Mouse (Mus musculus) 3134 (cell line): Measurements from ENCODE around the gene Magi3.

Experiments
- DNase-seq: peaks from one replicate; pipeline ENCODE4 v3.0.0-alpha.2; 2011; ENCODE audit warnings: low spot score; ENCODE audit not compliant: insufficient read length; ENCODE audit errors: extremely low read depth

Gene Magi3

DNA sequence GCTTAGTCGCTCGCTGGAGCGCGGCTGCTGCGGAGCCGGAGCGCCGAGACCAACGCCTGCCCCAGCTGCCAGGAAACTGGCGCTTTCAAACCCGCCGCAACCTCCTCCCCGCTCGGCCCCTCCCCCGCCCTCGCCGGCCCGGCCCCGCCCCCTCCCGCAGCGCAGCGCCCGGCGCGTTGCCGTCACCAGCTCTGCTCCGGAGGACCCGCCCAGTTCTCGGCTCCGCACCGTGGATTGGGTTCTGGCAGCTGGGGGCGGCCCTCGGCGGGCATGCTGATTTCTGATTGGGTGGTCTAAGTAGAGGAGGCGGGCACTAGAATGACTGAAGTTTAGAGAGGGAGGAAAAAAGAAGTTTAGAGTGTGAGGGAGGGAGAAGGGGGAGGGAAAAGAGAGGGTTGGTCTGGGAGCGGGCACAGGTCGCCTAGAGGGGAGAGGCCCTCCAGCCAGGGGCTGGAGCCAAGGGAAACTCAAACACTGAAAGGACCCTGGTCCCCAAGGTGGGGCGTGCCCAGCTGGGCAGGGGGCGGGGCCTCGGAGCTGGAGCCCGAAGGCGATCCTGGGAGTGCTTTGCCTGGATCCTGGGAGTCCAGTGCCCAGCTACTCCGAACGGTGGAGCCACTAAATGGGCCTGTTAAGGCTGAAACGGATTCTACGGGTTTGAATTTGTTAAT lies at the start of gene Magi3:
Magi3 (minus strand) TSS at position 80 of the 671 bp plus-strand sequence.
- peak; percentile 98 for DNase-seq

DNA sequence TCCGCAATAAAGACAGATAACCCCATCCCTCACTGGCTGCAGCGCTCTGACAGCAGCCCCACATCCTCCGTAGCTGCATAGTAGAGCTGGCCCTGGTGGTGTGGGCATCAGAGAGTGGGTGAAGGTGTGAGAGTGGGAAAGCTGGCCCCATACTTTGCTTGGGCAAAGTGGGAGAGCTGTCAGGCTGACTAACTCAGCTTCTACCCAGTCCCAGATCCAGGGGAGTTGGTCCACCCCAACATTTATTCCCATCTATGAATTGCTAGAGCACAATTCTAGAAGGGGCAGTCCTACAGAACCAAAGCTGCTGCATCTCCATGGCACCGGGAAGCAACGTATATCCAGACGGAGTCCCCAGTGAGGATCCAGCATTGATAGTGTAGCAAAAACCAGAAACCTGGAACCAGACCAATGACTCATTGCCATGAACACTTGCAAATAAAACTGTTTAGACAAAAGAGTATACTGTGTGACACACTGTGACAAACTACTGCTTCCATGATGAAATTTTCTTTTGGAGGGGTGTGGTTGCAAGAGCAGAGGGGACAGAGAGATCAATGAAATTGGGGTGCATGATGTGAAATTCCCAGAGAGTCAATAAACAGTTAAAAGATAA lies 44.5 kb upstream of the Magi3 start:
- peak; percentile 35 for DNase-seq

DNA sequence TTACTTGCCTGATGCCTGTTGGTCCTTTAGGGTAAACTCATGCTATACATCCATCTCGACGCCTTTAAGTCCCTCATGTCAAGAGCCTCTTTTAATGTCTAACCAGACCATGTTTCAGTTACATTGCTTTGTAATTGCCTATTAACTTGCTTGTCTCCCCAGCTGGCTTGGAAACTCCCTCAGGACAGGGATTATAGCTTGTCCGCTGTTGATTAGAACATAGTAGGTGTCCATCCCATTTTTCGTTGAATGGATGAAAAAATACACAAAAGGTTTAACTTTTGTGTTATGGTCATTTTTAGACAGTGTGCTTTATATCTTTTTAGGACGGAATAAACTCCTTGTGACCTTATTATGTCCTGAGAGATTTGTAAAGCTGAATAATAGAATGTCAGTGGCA lies 40.0 kb upstream of the Magi3 start:
- DNase-seq: no peak

GRCm38 (mm10) chr3:104259168-104259567 lies 39.0 kb upstream of the Magi3 start:
- no peak for DNase-seq

GRCm38 (mm10) chr3:104257041-104257440 lies 36.9 kb upstream of the Magi3 start:
- no peak for DNase-seq

- DNase-seq: no peak
These were observed 33.6 kb upstream of the Magi3 start for GRCm38 (mm10) chr3:104253760-104254159.

DNA sequence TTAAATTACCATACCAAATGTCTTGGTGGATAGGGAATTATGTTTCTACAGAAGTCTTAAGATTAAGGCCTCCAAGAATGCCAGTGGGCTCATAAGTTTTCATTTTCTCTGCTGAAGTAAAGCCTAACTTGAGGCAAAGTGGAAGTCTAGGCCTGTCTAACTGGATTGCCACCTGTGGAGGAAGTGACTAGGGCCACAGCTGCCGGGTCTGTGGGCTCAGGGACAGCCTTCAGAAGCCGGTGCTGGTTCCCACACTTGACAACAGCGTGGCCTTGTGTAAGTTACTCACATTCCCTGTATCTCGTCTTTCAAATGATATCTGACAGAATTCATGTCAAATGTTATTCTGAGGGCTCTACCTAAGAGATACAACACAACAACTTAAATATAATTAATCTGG lies 27.7 kb upstream of the Magi3 start:
- DNase-seq: no peak

GRCm38 (mm10) chr3:104247057-104247456 lies 26.9 kb upstream of the Magi3 start:
- no peak for DNase-seq

DNA sequence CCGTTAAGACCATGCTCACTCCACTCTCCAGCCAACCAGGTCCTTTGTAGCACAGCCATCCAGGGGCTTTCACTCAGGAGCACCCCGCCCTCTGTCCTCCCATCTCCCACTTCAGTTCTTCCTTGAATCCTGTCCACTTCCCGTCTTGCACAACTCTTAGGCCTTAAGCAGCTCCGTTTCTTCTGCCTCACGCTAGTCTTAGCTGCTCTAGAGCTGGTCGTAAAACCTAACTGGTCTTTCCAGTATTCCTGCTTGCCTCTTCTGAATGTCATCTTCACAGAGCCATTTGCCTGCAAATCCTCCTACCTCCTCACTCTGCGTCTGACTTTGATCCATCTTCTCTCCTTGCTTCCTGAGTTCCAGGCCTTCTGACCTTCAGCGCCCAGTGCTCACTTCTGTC lies 24.2 kb upstream of the Magi3 start:
- DNase-seq: no peak

GRCm38 (mm10) chr3:104243972-104244371 lies 23.8 kb upstream of the Magi3 start:
- no peak for DNase-seq

GRCm38 (mm10) chr3:104239785-104240184 lies 19.6 kb upstream of the Magi3 start:
- DNase-seq: no peak

DNA sequence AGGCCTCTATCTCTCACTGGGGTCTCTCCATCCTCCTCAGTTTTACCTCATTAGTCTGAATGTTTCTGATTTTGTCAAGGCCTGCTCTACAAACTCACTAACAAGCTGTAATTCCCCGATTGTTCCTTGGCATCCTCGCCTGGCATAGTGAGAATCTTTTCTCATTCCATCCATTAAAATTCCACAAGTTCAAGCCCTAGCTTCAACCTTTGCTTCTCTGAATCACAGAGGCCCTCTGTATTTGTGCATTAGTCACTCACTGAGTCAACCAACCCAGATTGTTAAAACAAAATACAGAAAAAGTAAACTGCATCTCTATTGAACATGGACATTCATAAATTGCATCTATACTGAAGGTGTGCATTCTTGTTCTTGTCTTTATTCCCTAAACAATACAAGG lies 19.2 kb upstream of the Magi3 start:
- DNase-seq: no peak

GRCm38 (mm10) chr3:104237846-104238440 lies 17.8 kb upstream of the Magi3 start:
- DNase-seq: no peak

GRCm38 (mm10) chr3:104236029-104236428 lies 15.9 kb upstream of the Magi3 start:
- DNase-seq: no peak

GRCm38 (mm10) chr3:104235099-104235498 lies 14.9 kb upstream of the Magi3 start:
- DNase-seq: no peak

DNA sequence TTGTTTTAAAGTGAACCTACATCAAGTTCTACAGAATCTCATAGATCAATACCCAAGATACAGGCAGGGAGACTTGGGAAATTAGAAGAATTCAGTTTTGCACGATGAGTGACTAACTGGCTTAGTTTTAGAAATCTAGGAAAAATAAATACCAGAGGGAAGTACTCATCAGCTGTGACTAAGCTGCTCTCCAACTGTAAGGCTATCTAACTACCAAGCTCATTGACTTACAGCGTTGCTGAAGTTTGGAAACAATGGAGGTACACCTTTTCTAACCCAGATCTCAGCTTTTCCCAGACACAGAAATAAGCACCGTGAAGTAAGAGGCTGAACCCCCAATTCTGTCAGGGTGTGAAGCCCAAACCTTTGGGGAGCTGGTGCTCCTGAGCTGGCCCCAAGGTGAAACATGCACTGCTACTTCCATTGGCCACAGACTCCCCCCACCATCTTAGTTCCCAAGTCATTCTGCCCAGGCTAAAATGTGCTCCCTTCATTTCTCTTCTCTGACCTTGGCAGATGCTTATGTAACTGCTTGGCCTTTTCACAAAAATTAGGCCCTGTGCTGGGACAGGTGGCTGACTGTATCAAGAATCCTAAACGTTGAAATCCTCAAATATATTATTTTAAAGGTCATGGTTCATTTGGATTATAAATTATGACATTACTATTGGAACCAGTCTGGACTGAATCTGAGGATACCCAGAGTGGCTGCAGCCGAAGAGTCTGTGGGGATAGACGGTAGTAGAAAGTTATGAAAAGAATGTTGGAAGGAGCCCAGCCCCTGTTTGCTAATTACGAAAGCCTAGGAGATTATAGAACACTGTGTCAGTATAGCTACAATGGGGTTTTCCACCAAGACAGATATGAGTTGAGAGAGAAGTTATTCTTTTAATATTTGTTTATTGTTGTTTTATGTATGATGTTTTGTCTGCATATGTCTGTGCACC lies 13.5 kb upstream of the Magi3 start:
- DNase-seq: peak; percentile 47

- DNase-seq: no peak
These were observed 7.4 kb upstream of the Magi3 start for GRCm38 (mm10) chr3:104227438-104228111.

- no peak for DNase-seq
These were observed 6.6 kb upstream of the Magi3 start for GRCm38 (mm10) chr3:104226731-104227130.

DNA sequence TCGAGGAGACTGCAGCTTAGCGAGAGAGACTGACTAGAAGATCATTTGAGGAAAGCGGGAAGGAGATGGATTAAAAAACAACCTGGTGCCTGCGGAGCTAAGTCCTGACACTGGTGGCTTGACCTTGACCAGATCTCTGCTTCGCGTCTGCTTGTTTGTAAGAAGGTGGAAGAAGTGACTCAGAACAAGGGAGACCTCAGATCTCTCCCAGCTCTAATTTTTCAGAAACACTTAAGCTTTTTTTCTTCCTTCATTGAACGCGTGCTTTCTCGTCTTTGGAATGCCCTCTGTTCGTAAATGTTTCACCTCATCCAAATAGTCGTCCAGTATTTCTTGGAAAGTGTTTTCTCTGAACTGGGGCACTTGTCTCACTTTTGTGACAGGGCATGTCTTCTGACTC lies 982 bp upstream of the Magi3 start:
- peak; percentile 37 for DNase-seq

DNA sequence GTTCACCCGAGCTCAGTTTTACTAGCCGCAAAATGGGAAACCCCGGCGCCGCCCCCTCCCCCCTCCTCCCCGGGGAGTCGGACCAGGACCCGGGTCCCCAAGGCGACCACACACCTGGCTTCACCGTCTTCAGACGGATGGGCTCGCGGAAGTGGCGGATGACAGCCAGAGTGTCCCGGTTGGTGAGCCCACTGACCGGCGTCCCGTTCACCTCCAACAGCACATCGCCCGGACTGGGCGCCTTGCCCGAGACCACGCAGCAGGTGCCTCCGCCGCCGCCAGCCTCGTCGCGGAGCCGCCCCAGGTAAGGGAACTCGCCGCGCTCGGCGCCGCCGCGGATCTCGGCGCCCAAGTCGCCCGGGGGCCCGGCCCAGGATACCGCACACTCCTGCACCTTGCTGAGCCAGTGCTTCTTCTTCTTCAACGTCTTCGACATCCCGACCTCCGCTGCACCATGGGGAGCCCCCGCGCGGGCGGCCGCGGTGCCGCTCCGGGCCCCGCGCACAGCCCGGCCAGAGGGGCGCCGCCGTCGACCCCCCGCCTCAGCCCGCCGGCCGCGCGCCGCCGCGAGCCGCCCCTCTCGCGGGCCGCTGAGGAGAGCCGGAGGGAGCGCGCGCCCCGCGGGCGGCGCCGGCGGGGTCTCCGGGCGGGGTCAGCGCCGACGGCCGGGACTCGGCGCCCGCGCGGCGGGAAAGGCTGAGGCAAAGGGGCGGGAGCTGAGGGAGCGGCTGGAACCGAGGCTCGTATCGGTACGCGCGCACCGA lies 461 bp downstream of the Magi3 start:
- DNase-seq: peak; percentile 71
